Mouse (Mus musculus) neural tube, embryonic 13.5 days (tissue): ENCODE measurements around the gene Myo3b. TPM values are rescaled to one million over a fixed set of nuclear protein-coding genes. Genes with fewer than 3 reads are reported as not detected.
A peak's percentile ranks its signal among the peaks of the same experiment; 100 is the strongest.
"Not testable (repeated sequence)": the region's sequence is repeated elsewhere in the genome, so short reads cannot be mapped to it uniquely, and the experiment has no call there.

Experiments used
- ATAC-seq: fragments of 200-750 bp; cut with Nextera tagmentation; 2 replicates; pipeline ENCODE4 v1.8.0; 2017; ENCODE audit warnings: low read depth, mild to moderate bottlenecking, moderate TSS enrichment, moderate library complexity
- H3K27ac ChIP-seq: fragments of 300-500 bp; sonication (generic); replicated peaks from 2 replicates; pipeline ENCODE4 v1.5.1; 2015; ENCODE audit warnings: moderate library complexity, mild to moderate bottlenecking, inconsistent platforms
- H3K27me3 ChIP-seq: fragments of 300-500 bp; sonication (generic); 2 replicates; pipeline ENCODE4 v1.6.1; 2015; ENCODE audit warnings: mild to moderate bottlenecking, inconsistent platforms
- H3K36me3 ChIP-seq: fragments of 300-500 bp; sonication (generic); 2 replicates; pipeline ENCODE4 v1.6.1; 2015; ENCODE audit warnings: mild to moderate bottlenecking, inconsistent platforms
- H3K4me1 ChIP-seq: fragments of 300-500 bp; sonication (generic); replicated peaks from 2 replicates; pipeline ENCODE4 v1.6.1; 2015; ENCODE audit warnings: inconsistent platforms
- H3K4me2 ChIP-seq: fragments of 300-500 bp; sonication (generic); 2 replicates; pipeline ENCODE4 v1.6.1; 2015; ENCODE audit warnings: inconsistent platforms, mild to moderate bottlenecking, moderate library complexity
- H3K4me3 ChIP-seq: fragments of 300-500 bp; sonication (generic); 2 replicates; pipeline ENCODE4 v1.5.1; 2015; ENCODE audit warnings: mild to moderate bottlenecking, inconsistent platforms
- H3K9ac ChIP-seq: fragments of 300-500 bp; sonication (generic); 2 replicates; pipeline ENCODE4 v1.6.1; 2015; ENCODE audit warnings: moderate library complexity, mild to moderate bottlenecking, inconsistent platforms
- H3K9me3 ChIP-seq: fragments of 300-500 bp; sonication (generic); 2 replicates; pipeline ENCODE4 v1.6.1; 2016; ENCODE audit warnings: inconsistent platforms
- WGBS: fragments of 180-500 bp; shearing (Covaris S2); methylation state at CpG from one replicate; pipeline ENCODE4 v1.1.7; 2015; 5-methylcytosine and 5-hydroxymethylcytosine counted together
- polyA plus RNA-seq: library from polyadenylated mRNA; unstranded; fragments of >200 nt; fragmentation: Nextera tagmentation; extraction: Ambion mirVana; gene quantifications from 2 replicates; pipeline ENCODE4 v1.2.1, GENCODE M21; 2015

Gene Myo3b
- polyA plus RNA-seq, 1 experiment from 2014 or later: 0.04 TPM

DNA sequence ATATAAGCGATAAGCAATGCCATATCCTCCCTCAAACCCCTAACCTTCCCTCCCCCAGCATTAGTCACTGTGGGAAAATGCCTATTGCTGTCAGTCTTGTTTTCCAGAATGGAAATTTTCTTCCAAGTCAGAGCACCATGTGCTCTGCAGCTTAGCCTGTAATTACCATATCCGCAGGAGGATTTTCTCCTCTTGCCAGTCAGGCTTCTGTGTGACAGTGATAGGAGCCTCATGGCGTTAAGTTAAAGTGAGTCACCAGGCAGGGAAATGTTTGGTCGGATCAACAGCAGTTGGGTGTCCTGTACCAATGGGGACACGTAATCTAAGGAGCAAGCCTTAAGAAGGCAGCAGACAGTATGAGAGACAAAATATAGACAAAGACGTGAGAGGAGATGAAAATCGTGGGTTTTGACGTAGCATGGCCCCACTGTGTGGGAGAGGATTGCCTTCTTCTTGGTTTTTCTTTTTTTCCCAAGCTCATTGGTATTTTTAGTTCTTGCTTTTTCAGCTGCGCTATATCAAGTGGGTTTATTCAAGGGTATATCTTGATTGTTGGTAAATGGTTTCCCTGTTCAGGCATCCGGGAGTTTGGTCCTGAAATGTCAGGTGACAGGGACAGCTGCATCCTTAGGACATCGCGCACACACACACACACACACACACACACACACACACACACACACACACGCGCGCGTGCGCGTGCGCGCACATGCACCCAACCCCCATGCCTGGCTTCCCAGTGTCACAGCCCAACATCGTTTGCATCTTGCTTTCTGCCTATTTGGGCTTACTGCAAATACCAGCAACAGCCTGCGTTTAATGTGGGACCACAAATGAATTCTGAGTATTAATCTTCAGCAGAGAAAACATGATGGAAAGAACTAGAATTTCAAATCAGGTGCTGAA is 171.8 kb downstream of the Myo3b start:
- no peak overlapping the region for H3K4me3 ChIP-seq
- no peak overlapping the region for H3K9ac ChIP-seq
- H3K4me2 ChIP-seq: no peak overlapping the region
- no peak overlapping the region for H3K27ac ChIP-seq
- 90% methylated on average over 22 of the region's 22 CpGs for WGBS
- H3K9me3 ChIP-seq: no peaks in the 10 kb centered on the region
- no peaks in the 10 kb centered on the region for H3K27me3 ChIP-seq
- no peaks in the 10 kb centered on the region for H3K36me3 ChIP-seq
- peaks cover 11% of the 10 kb centered on the region for H3K4me1 ChIP-seq
- no peak; the same call in 1 of the 2 replicates for ATAC-seq

DNA sequence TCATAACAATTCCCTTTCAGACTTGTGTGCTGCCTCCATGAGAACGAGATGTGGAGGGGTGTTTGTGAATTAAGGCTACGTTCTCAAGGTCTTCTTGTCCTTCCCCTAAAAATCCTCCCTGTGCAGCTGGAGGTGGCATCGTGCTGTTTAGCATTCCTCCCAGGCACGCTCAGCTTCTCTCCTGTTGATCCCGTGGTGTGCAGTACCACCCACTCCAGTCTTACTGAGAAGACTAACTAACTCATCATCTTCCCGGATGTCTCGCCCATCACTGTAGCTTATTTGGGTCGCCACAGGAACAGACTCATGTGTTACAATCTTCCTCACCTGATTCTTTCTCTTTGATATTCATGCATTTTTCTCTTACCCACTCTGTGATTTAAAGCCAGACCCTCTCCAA is 175.5 kb downstream of the Myo3b start:
- Histone ChIP-seq H3K9ac (no peak overlapping the region), H3K4me3 (no peak overlapping the region), H3K4me1 (peaks cover 19% of the 10 kb centered on the region), H3K27ac (no peak overlapping the region), H3K36me3 (no peaks in the 10 kb centered on the region), H3K4me2 (no peak overlapping the region), H3K27me3 (no peaks in the 10 kb centered on the region), H3K9me3 (no peaks in the 10 kb centered on the region)
- WGBS: 77% methylated on average over 8 of the region's 8 CpGs
- no peak for ATAC-seq

DNA sequence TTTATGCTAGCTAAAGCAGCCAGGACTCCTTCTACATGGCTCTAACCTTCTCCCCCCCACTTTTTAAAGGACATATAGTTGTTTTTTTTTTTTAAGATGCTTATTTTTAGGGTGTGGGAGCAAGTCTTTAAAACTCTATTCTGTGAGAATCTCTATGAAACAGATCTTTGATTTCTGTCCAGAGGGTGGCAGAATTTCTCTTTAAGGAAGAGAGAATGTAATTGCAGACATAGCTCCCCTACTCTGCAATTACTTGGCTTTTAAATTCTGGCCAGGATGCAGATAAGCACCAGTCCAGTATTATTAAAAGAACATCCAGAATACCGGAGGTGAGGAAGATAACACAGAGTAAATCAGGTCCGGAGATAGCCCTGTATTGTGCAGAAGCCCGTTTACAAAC is 178.9 kb downstream of the Myo3b start:
- Histone ChIP-seq H3K9ac (no peak overlapping the region), H3K4me1 (peaks cover 19% of the 10 kb centered on the region), H3K27me3 (no peaks in the 10 kb centered on the region), H3K9me3 (no peaks in the 10 kb centered on the region), H3K4me2 (no peak overlapping the region), H3K27ac (no peak overlapping the region), H3K4me3 (no peak overlapping the region), H3K36me3 (no peaks in the 10 kb centered on the region)
- no peak for ATAC-seq
- 95% methylated on average over 3 of the region's 3 CpGs for WGBS

GRCm38 (mm10) chr2:70218469-70218868 is 179.5 kb downstream of the Myo3b start:
- no peaks in the 10 kb centered on the region for H3K36me3 ChIP-seq
- no peaks in the 10 kb centered on the region for H3K9me3 ChIP-seq
- no peak overlapping the region for H3K4me3 ChIP-seq
- ATAC-seq: no peak
- H3K27ac ChIP-seq: no peak overlapping the region
- 60% methylated on average over 8 of the region's 8 CpGs for WGBS
- no peak overlapping the region for H3K9ac ChIP-seq
- H3K27me3 ChIP-seq: no peaks in the 10 kb centered on the region
- H3K4me2 ChIP-seq: no peak overlapping the region
- H3K4me1 ChIP-seq: peaks cover 19% of the 10 kb centered on the region

GRCm38 (mm10) chr2:70226679-70227078 is 187.8 kb downstream of the Myo3b start:
- H3K27me3 ChIP-seq: 0 out of 2 replicates have a peak, but pooled peaks cover 14% of the 10 kb centered on the region
- H3K27ac ChIP-seq: no peak overlapping the region
- H3K9me3 ChIP-seq: no peaks in the 10 kb centered on the region
- H3K4me2 ChIP-seq: no peak overlapping the region
- no peak for ATAC-seq
- H3K4me1 ChIP-seq: no peaks in the 10 kb centered on the region
- H3K4me3 ChIP-seq: no peak overlapping the region
- no peaks in the 10 kb centered on the region for H3K36me3 ChIP-seq
- 8% methylated on average over 3 of the region's 3 CpGs for WGBS
- no peak overlapping the region for H3K9ac ChIP-seq

DNA sequence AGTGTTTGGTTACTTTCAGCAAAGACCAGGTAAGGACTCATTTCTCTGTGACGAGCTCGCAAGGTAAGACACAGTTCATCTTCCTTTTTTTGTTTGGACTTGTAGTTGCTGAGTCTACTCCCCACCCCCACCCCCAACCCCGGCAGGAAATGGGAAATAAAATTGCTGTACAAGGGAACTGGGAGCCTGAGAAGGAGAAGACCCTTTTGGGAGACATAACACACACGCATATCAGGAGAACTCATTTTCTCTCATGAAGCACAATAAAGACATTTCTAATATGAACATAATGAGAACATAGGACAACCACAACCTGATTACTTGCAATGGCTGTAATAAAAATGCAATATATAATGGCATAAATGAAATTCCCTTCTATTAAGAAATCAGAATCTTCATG is 195.5 kb downstream of the Myo3b start:
- H3K4me1 ChIP-seq, H3K4me3 ChIP-seq, H3K4me2 ChIP-seq, H3K9me3 ChIP-seq, H3K9ac ChIP-seq, H3K27me3 ChIP-seq, H3K36me3 ChIP-seq, H3K27ac ChIP-seq: not testable (repeated sequence)
- 76% methylated on average over 4 of the region's 4 CpGs for WGBS
- ATAC-seq: peak; percentile 53; the same call in 1 of the 2 replicates

- 78% methylated on average over 4 of the region's 4 CpGs for WGBS
- H3K4me1 ChIP-seq: no peaks in the 10 kb centered on the region
- no peak overlapping the region for H3K4me2 ChIP-seq
- no peak overlapping the region for H3K9ac ChIP-seq
- ATAC-seq: no peak
- no peaks in the 10 kb centered on the region for H3K9me3 ChIP-seq
- no peak overlapping the region for H3K27ac ChIP-seq
- H3K27me3 ChIP-seq: no peaks in the 10 kb centered on the region
- no peaks in the 10 kb centered on the region for H3K36me3 ChIP-seq
- no peak overlapping the region for H3K4me3 ChIP-seq
These were observed 207.1 kb downstream of the Myo3b start for GRCm38 (mm10) chr2:70245981-70246380.

DNA sequence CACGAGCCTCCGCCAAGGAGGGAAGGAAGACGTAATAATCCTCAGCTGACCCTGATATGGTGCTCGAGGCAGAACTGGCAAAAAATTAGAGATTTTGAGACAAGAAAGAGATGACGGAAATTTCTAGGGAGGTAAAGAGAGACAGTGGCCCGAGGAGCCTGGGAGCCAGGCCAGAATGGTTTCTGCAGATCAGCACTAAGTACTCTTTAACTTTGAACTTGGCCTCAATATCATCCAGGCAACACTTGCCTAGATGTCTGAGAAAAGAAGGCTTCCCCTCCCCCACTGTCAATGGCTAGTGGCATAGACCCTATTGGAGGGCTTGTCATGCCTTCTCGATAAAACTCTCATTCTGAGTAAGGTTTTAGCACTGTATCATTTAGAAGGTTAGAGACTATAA is 209.7 kb downstream of the Myo3b start:
- WGBS: 88% methylated on average over 7 of the region's 7 CpGs
- no peak overlapping the region for H3K4me2 ChIP-seq
- no peak for ATAC-seq

GRCm38 (mm10) chr2:70249872-70250271 is 210.9 kb downstream of the Myo3b start:
- no peaks in the 10 kb centered on the region for H3K27me3 ChIP-seq
- H3K9me3 ChIP-seq: no peaks in the 10 kb centered on the region
- no peak overlapping the region for H3K27ac ChIP-seq
- no peak overlapping the region for H3K9ac ChIP-seq
- no peak overlapping the region for H3K4me3 ChIP-seq
- H3K4me2 ChIP-seq: no peak overlapping the region
- no peak; the same call in 1 of the 2 replicates for ATAC-seq
- no peaks in the 10 kb centered on the region for H3K4me1 ChIP-seq
- WGBS: 63% methylated on average over 4 of the region's 4 CpGs
- no peaks in the 10 kb centered on the region for H3K36me3 ChIP-seq

More for the DNA sequence above, 209.7 kb downstream of the Myo3b start:
- H3K9me3 ChIP-seq: no peaks in the 10 kb centered on the region
- H3K4me3 ChIP-seq: no peak overlapping the region
- no peaks in the 10 kb centered on the region for H3K36me3 ChIP-seq
- no peaks in the 10 kb centered on the region for H3K27me3 ChIP-seq
- H3K9ac ChIP-seq: no peak overlapping the region
- H3K4me1 ChIP-seq: no peaks in the 10 kb centered on the region
- no peak overlapping the region for H3K27ac ChIP-seq

GRCm38 (mm10) chr2:70251256-70251655 is 212.3 kb downstream of the Myo3b start:
- no peak overlapping the region for H3K27ac ChIP-seq
- H3K27me3 ChIP-seq: no peaks in the 10 kb centered on the region
- ATAC-seq: no peak
- 93% methylated on average over 10 of the region's 10 CpGs for WGBS
- no peaks in the 10 kb centered on the region for H3K36me3 ChIP-seq
- H3K9me3 ChIP-seq: no peaks in the 10 kb centered on the region
- no peak overlapping the region for H3K4me2 ChIP-seq
- no peaks in the 10 kb centered on the region for H3K4me1 ChIP-seq
- no peak overlapping the region for H3K4me3 ChIP-seq
- H3K9ac ChIP-seq: no peak overlapping the region

- ATAC-seq: peak; percentile 52; the same call in 1 of the 2 replicates
These were observed 220.6 kb downstream of the Myo3b start for GRCm38 (mm10) chr2:70259357-70260000.

GRCm38 (mm10) chr2:70260646-70261195 is 221.8 kb downstream of the Myo3b start:
- ATAC-seq: no peak
- Histone ChIP-seq H3K4me2 (no peak overlapping the region), H3K4me1 (peaks cover 20% of the 10 kb centered on the region), H3K36me3 (no peaks in the 10 kb centered on the region), H3K27ac (no peak overlapping the region), H3K27me3 (no peaks in the 10 kb centered on the region), H3K4me3 (no peak overlapping the region), H3K9ac (no peak overlapping the region), H3K9me3 (no peaks in the 10 kb centered on the region)
- WGBS: 53% methylated on average over 2 of the region's 2 CpGs

More at GRCm38 (mm10) chr2:70259357-70260000, 220.6 kb downstream of the Myo3b start:
- WGBS: 24% methylated on average over 8 of the region's 8 CpGs
- Histone ChIP-seq H3K4me2 (no peak overlapping the region), H3K36me3 (no peaks in the 10 kb centered on the region), H3K27ac (no peak overlapping the region), H3K9me3 (no peaks in the 10 kb centered on the region), H3K27me3 (no peaks in the 10 kb centered on the region), H3K4me1 (peaks cover 20% of the 10 kb centered on the region), H3K4me3 (no peak overlapping the region), H3K9ac (no peak overlapping the region)
